Mouse (Mus musculus): ENCODE measurements around the gene Ccr8. TPM values are rescaled to one million over a fixed set of nuclear protein-coding genes. Genes with fewer than 3 reads are reported as not detected.

Gene Ccr8
- polyA plus RNA-seq, 1 experiment from 2014 or later, result not detected

GRCm38 (mm10) chr9:120135454-120135853, 43.5 kb downstream of the Ccr8 start:
- no peaks in the 10 kb centered on the region for H3K4me1 ChIP-seq
- peaks cover 26% of the 10 kb centered on the region for H3K36me3 ChIP-seq
- H3K27me3 ChIP-seq, result no peaks in the 10 kb centered on the region
- no peak overlapping the region for H3K9ac ChIP-seq (replicated peaks)
- no peaks in the 10 kb centered on the region for H3K9me3 ChIP-seq
- H3K4me3 ChIP-seq, result no peak overlapping the region
- 86% methylated on average over 11 of the region's 11 CpGs for WGBS
- no peak overlapping the region for H3K4me2 ChIP-seq (replicated peaks)
- no peak for ATAC-seq (ENCODE audit: low FRiP score, low read depth)
- H3K27ac ChIP-seq (replicated peaks), result no peak overlapping the region

- Histone ChIP-seq H3K27me3 (peaks cover 6% of the 10 kb centered on the region; the same call in 1 of the 2 replicates), H3K36me3 (no peaks in the 10 kb centered on the region), H3K27ac (replicated peaks) (no peak overlapping the region), H3K4me1 (no peaks in the 10 kb centered on the region), H3K9me3 (no peaks in the 10 kb centered on the region), H3K4me3 (no peak overlapping the region), H3K9ac (replicated peaks) (no peak overlapping the region), H3K4me2 (replicated peaks) (no peak overlapping the region)
- peak; percentile 19; the same call in 1 of the 2 replicates for ATAC-seq (ENCODE audit: low FRiP score, low read depth)
- WGBS, result 16% methylated on average over 4 of the region's 4 CpGs
Observed at GRCm38 (mm10) chr9:120140652-120141051, 48.7 kb downstream of the Ccr8 start.

GRCm38 (mm10) chr9:120144474-120144873, 52.6 kb downstream of the Ccr8 start:
- peaks cover 7% of the 10 kb centered on the region; the same call in 1 of the 2 replicates for H3K27me3 ChIP-seq
- 89% methylated on average over 13 of the region's 13 CpGs for WGBS
- H3K9ac ChIP-seq (replicated peaks), result no peak overlapping the region
- no peaks in the 10 kb centered on the region for H3K36me3 ChIP-seq
- peaks cover 6% of the 10 kb centered on the region; the same call in 1 of the 2 replicates for H3K4me1 ChIP-seq
- no peak overlapping the region for H3K4me3 ChIP-seq
- no peaks in the 10 kb centered on the region for H3K9me3 ChIP-seq
- ATAC-seq (ENCODE audit: low FRiP score, low read depth), result no peak
- H3K4me2 ChIP-seq (replicated peaks), result no peak overlapping the region
- no peak overlapping the region for H3K27ac ChIP-seq (replicated peaks)

Other genes starting within 250 kb of the Ccr8 start
- 77.0 and 78.1 TPM in 2 replicates for gene Wdr48, start 197.2 kb upstream of the Ccr8 start, polyA plus RNA-seq (2016; fragmentation: Nextera tagmentation; extraction: Ambion mirVana)
- 21.3 and 23.3 TPM in 2 replicates for gene Gorasp1, start 154.5 kb upstream of the Ccr8 start, polyA plus RNA-seq (2016; fragmentation: Nextera tagmentation; extraction: Ambion mirVana)
- gene Ttc21a, start 154.5 kb upstream of the Ccr8 start, polyA plus RNA-seq (2016; fragmentation: Nextera tagmentation; extraction: Ambion mirVana), result 0.22 and 0.43 TPM in 2 replicates
- 0.89 and 1.5 TPM in 2 replicates for gene Csrnp1, start 107.5 kb upstream of the Ccr8 start, polyA plus RNA-seq (2016; fragmentation: Nextera tagmentation; extraction: Ambion mirVana)
- gene Xirp1, start 68.5 kb upstream of the Ccr8 start, polyA plus RNA-seq (2016; fragmentation: Nextera tagmentation; extraction: Ambion mirVana), result 0.04 TPM in 1 of 2 replicates, not detected in the other
- 7.0 and 7.7 TPM in 2 replicates for gene Cx3cr1, start 22.2 kb upstream of the Ccr8 start, polyA plus RNA-seq (2016; fragmentation: Nextera tagmentation; extraction: Ambion mirVana)
- gene Slc25a38, start 18.3 kb downstream of the Ccr8 start, polyA plus RNA-seq (2016; fragmentation: Nextera tagmentation; extraction: Ambion mirVana), result 33.6 and 36.1 TPM in 2 replicates
- gene Rpsa, start 35.6 kb downstream of the Ccr8 start, polyA plus RNA-seq (2016; fragmentation: Nextera tagmentation; extraction: Ambion mirVana), result 959 and 1,005 TPM in 2 replicates
- gene Mobp, start 57.6 kb downstream of the Ccr8 start, polyA plus RNA-seq (2016; fragmentation: Nextera tagmentation; extraction: Ambion mirVana), result 0.20 and 0.31 TPM in 2 replicates
- gene Myrip, start 209.4 kb downstream of the Ccr8 start, polyA plus RNA-seq (2016; fragmentation: Nextera tagmentation; extraction: Ambion mirVana), result 2.0 and 2.3 TPM in 2 replicates